Mouse (Mus musculus) heart, embryonic 10.5 days (tissue): ENCODE data around the gene St8sia4. TPM values are rescaled to one million over a fixed set of nuclear protein-coding genes. Genes with fewer than 3 reads are reported as not detected.

Experiments used
- DNase-seq: peaks from one replicate; pipeline ENCODE4 v3.0.0-alpha.2; 2017; ENCODE audit warnings: low spot score
- H3K27ac ChIP-seq: fragments of 300-500 bp; sonication (generic); 2 replicates; pipeline ENCODE4 v1.5.1; 2016; ENCODE audit warnings: mild to moderate bottlenecking
- H3K27me3 ChIP-seq: fragments of 300-500 bp; sonication (generic); 2 replicates; pipeline ENCODE4 v1.6.1; 2016; ENCODE audit warnings: mild to moderate bottlenecking; ENCODE audit not compliant: poor library complexity, insufficient read depth, severe bottlenecking
- H3K36me3 ChIP-seq: fragments of 300-500 bp; sonication (generic); 2 replicates; pipeline ENCODE4 v1.6.1; 2016; ENCODE audit warnings: mild to moderate bottlenecking, moderate library complexity
- H3K4me1 ChIP-seq: fragments of 300-500 bp; sonication (generic); 2 replicates; pipeline ENCODE4 v1.6.1; 2016; ENCODE audit warnings: mild to moderate bottlenecking
- H3K4me3 ChIP-seq: fragments of 300-500 bp; sonication (generic); 2 replicates; pipeline ENCODE4 v1.5.1; 2016; ENCODE audit warnings: mild to moderate bottlenecking, moderate library complexity
- H3K9me3 ChIP-seq: fragments of 300-500 bp; sonication (generic); 2 replicates; pipeline ENCODE4 v1.6.1; 2016; ENCODE audit warnings: mild to moderate bottlenecking, moderate library complexity
- WGBS: fragments of 180-500 bp; shearing (Covaris S2); methylation state at CpG from one replicate; pipeline ENCODE4 v1.1.7; 2016; 5-methylcytosine and 5-hydroxymethylcytosine counted together
- polyA plus RNA-seq: library from polyadenylated mRNA; unstranded; fragments of >200 nt; fragmentation: Nextera tagmentation; extraction: Ambion mirVana; gene quantifications from 2 replicates; pipeline ENCODE4 v1.2.1, GENCODE M21; 2016

Gene St8sia4
- polyA plus RNA-seq, 1 experiment from 2014 or later: 2.1 TPM

DNA sequence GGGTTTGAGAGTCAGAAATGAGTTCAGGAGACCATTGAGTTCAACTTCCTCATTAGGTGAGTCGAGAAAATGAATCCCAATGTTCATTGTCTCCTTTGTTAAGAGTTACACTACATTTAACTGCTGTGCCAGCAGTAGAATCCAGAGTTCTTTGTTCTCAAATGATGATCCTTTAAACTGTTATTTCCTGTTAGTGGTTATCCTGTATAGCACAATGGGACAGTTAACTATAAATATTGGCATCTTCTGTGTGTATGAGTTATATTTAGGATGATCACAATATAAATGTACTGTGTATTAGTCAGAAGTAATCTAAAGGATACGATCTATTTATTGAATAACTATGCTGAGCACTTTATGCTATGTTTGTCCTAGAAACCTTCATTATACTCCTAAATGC, 23.1 kb downstream of the St8sia4 start:
- no peak overlapping the region for H3K4me3 ChIP-seq
- H3K4me1 ChIP-seq: no peaks in the 10 kb centered on the region
- 71% methylated on average over 2 of the region's 2 CpGs for WGBS
- no peak overlapping the region for H3K27ac ChIP-seq
- no peak for DNase-seq
- H3K27me3 ChIP-seq: no peaks in the 10 kb centered on the region
- no peaks in the 10 kb centered on the region for H3K9me3 ChIP-seq
- H3K36me3 ChIP-seq: no peaks in the 10 kb centered on the region

- WGBS: 88% methylated on average over 3 of the region's 3 CpGs
- Histone ChIP-seq H3K27ac (no peak overlapping the region), H3K9me3 (no peaks in the 10 kb centered on the region), H3K4me3 (no peak overlapping the region), H3K27me3 (no peaks in the 10 kb centered on the region), H3K4me1 (no peaks in the 10 kb centered on the region), H3K36me3 (no peaks in the 10 kb centered on the region)
- DNase-seq: no peak
Observed at GRCm38 (mm10) chr1:95639001-95639400, 28.4 kb downstream of the St8sia4 start.

- Histone ChIP-seq H3K36me3 (no peaks in the 10 kb centered on the region), H3K4me3 (no peak overlapping the region), H3K27me3 (no peaks in the 10 kb centered on the region), H3K4me1 (no peaks in the 10 kb centered on the region), H3K9me3 (no peaks in the 10 kb centered on the region), H3K27ac (no peak overlapping the region)
- DNase-seq: no peak
- WGBS: 74% methylated on average over 5 of the region's 5 CpGs
Observed at GRCm38 (mm10) chr1:95624376-95624775, 43.0 kb downstream of the St8sia4 start.

DNA sequence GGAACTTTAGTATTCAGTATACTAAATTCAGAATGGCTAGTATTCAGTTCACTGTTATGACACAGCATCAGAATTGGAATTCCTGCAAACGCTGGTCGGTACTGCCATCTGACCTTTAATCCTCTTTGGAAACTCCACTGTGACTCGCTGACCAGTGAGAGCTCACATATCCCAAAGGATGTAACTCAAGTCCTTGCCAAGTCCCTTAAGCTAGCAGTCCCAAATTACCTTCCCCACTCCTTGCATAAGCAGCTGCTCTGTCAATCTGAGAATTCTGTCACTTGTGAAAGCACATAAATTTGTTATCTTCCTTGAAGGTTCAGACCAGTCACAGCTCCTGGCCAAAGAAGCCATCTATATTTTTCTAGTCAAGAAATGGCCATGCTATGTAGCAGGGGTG, 48.7 kb downstream of the St8sia4 start:
- H3K36me3 ChIP-seq: no peaks in the 10 kb centered on the region
- H3K9me3 ChIP-seq: no peaks in the 10 kb centered on the region
- 49% methylated on average over 3 of the region's 3 CpGs for WGBS
- H3K27ac ChIP-seq: no peak overlapping the region
- no peak overlapping the region for H3K4me3 ChIP-seq
- no peaks in the 10 kb centered on the region for H3K27me3 ChIP-seq
- no peak for DNase-seq
- no peaks in the 10 kb centered on the region for H3K4me1 ChIP-seq

GRCm38 (mm10) chr1:95618125-95618524, 49.2 kb downstream of the St8sia4 start:
- Histone ChIP-seq H3K4me1 (no peaks in the 10 kb centered on the region), H3K9me3 (no peaks in the 10 kb centered on the region), H3K27me3 (no peaks in the 10 kb centered on the region), H3K27ac (no peak overlapping the region), H3K4me3 (no peak overlapping the region), H3K36me3 (no peaks in the 10 kb centered on the region)
- no peak for DNase-seq
- WGBS: 63% methylated on average over 3 of the region's 3 CpGs

DNA sequence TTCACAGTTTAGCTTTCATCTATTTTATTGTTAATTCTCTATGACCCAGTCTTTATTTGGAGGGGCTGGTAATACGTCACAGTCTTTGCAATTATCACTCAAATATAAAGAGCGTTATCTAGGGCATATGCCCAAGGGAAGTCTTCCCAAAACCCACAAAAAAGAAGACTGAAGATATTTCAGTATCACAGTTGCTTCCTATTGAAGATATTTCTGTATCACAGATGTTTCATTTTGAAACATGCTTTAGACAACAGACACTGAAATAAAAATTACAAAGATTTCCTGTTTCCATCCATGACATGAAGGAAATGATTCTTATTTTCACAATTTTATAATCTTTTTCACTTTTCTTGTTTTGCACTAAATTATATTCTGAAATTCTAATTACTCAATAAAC, 57.4 kb downstream of the St8sia4 start:
- WGBS: 79% methylated on average over 2 of the region's 2 CpGs
- no peaks in the 10 kb centered on the region for H3K9me3 ChIP-seq
- DNase-seq: no peak

DNA sequence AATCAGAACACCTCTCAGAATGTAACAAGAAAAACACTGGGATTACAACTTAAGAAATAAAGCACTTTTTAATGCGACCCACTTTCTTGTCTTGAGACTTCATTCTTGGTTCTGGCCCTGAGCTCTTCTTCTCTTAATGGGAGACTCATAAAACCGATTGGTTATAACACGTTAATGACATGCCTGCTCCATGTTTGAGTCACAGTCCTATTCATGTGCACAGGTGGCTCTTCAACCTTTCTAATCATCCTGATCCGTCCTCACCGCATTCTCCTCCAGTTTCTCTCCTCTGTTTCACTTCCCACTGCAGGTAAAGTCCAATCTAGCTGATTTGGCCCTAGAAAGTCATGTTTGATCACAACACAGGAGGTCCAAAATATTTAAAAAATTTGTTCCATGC, 58.3 kb downstream of the St8sia4 start:
- Histone ChIP-seq H3K9me3 (no peaks in the 10 kb centered on the region), H3K27ac (no peak overlapping the region), H3K27me3 (no peaks in the 10 kb centered on the region), H3K4me1 (no peaks in the 10 kb centered on the region), H3K4me3 (no peak overlapping the region), H3K36me3 (no peaks in the 10 kb centered on the region)
- 80% methylated on average over 5 of the region's 5 CpGs for WGBS
- DNase-seq: no peak

More for the DNA sequence above, 57.4 kb downstream of the St8sia4 start:
- no peak overlapping the region for H3K27ac ChIP-seq
- H3K36me3 ChIP-seq: no peaks in the 10 kb centered on the region
- no peak overlapping the region for H3K4me3 ChIP-seq
- H3K27me3 ChIP-seq: no peaks in the 10 kb centered on the region
- no peaks in the 10 kb centered on the region for H3K4me1 ChIP-seq

GRCm38 (mm10) chr1:95605458-95605857, 61.9 kb downstream of the St8sia4 start:
- 83% methylated on average over 2 of the region's 2 CpGs for whole genome bisulfite sequencing
- no peak for DNase-seq
- no peaks in the 10 kb centered on the region for H3K4me1 ChIP-seq
- H3K36me3 ChIP-seq: no peaks in the 10 kb centered on the region
- no peak overlapping the region for H3K27ac ChIP-seq
- H3K4me3 ChIP-seq: no peak overlapping the region
- H3K9me3 ChIP-seq: no peaks in the 10 kb centered on the region
- H3K27me3 ChIP-seq: no peaks in the 10 kb centered on the region

DNA sequence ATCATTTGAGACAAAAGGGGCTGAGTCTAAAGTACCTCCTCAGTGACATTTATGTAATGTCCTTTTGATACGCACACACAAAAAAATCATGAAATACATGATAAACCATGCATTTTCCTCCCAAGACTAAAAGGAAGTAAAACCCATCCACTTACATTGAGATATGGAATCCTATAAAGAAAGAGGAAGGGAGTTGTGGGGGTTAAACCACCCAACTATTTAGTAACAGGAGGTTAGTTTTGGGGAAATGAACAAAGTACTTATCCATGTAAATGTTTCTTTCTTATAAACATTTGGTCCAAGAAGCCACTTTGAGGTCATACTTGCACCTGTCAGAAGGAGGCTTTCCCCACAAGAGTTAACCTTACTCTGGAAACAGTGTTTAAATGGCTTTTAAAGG, 69.3 kb downstream of the St8sia4 start:
- DNase-seq: no peak
- Histone ChIP-seq H3K9me3 (no peaks in the 10 kb centered on the region), H3K27me3 (no peaks in the 10 kb centered on the region), H3K36me3 (no peaks in the 10 kb centered on the region), H3K4me1 (no peaks in the 10 kb centered on the region), H3K4me3 (no peak overlapping the region), H3K27ac (no peak overlapping the region)
- WGBS: 98% methylated on average over 1 of the region's 1 CpGs

- Histone ChIP-seq H3K4me3 (no peak overlapping the region), H3K36me3 (no peaks in the 10 kb centered on the region), H3K4me1 (no peaks in the 10 kb centered on the region), H3K27me3 (no peaks in the 10 kb centered on the region), H3K9me3 (no peaks in the 10 kb centered on the region), H3K27ac (no peak overlapping the region)
- 80% methylated on average over 1 of the region's 1 CpGs for WGBS
- DNase-seq: no peak
Observed at GRCm38 (mm10) chr1:95596825-95597224, 70.5 kb downstream of the St8sia4 start.

DNA sequence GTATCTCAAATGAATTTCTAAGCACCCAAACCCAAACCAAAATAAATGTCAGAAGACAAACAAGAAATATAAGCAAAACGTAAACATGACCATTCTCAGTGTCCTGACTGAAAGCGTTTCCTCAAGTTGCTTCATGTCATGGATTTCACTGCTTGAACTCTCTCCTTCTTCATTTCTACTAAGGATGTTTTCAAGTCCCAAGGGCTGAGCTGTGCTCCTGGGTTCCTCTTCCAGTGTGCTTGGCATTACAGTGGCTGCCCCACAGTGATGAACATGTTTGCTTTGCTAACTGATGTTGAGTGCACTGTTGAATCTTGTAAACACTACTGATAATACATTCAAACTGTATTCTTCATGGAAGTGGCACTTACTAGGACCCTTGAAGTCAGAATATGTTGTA, 76.3 kb downstream of the St8sia4 start:
- Histone ChIP-seq H3K36me3 (no peaks in the 10 kb centered on the region), H3K27me3 (no peaks in the 10 kb centered on the region), H3K4me1 (no peaks in the 10 kb centered on the region), H3K27ac (no peak overlapping the region), H3K4me3 (no peak overlapping the region), H3K9me3 (no peaks in the 10 kb centered on the region)
- 80% methylated on average over 2 of the region's 2 CpGs for WGBS
- DNase-seq: no peak

DNA sequence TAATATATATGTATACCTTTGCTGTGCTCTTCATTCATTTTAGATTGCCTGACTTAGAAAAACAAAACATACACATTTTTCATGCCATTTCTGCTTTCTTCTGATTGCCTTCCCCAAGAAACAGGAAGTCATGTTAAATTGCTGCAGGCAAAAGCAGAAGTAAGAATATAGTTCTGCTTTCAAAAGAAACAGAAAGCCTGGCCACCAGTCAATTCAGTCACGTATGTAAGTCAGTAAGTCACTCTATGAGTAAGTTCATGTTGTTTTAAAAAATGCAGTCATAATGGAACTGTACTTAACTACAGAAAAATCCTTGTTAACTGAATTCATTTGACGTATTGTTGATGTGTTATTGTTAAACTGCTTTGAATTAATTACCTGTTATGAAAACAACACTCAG, 77.3 kb downstream of the St8sia4 start:
- no peak for DNase-seq

GRCm38 (mm10) chr1:95589471-95589870, 77.9 kb downstream of the St8sia4 start:
- Histone ChIP-seq H3K27me3 (no peaks in the 10 kb centered on the region), H3K36me3 (no peaks in the 10 kb centered on the region), H3K4me3 (no peak overlapping the region), H3K9me3 (no peaks in the 10 kb centered on the region), H3K27ac (no peak overlapping the region), H3K4me1 (no peaks in the 10 kb centered on the region)
- DNase-seq: no peak

More for the DNA sequence above, 77.3 kb downstream of the St8sia4 start:
- no peaks in the 10 kb centered on the region for H3K36me3 ChIP-seq
- H3K9me3 ChIP-seq: no peaks in the 10 kb centered on the region
- H3K27me3 ChIP-seq: no peaks in the 10 kb centered on the region
- no peak overlapping the region for H3K4me3 ChIP-seq
- WGBS: 80% methylated on average over 2 of the region's 2 CpGs
- no peak overlapping the region for H3K27ac ChIP-seq
- H3K4me1 ChIP-seq: no peaks in the 10 kb centered on the region

- no peaks in the 10 kb centered on the region for H3K4me1 ChIP-seq
- H3K27me3 ChIP-seq: no peaks in the 10 kb centered on the region
- H3K9me3 ChIP-seq: no peaks in the 10 kb centered on the region
- no peak overlapping the region for H3K27ac ChIP-seq
- H3K36me3 ChIP-seq: no peaks in the 10 kb centered on the region
- WGBS: 79% methylated on average over 1 of the region's 1 CpGs
- H3K4me3 ChIP-seq: no peak overlapping the region
- no peak for DNase-seq
Observed at GRCm38 (mm10) chr1:95583310-95583709, 84.1 kb downstream of the St8sia4 start.
